Mouse (Mus musculus): ENCODE data around the gene Lypd3. TPM values are rescaled to one million over a fixed set of nuclear protein-coding genes. Genes with fewer than 3 reads are reported as not detected.
"Not testable (repeated sequence)": the region's sequence is repeated elsewhere in the genome, so short reads cannot be mapped to it uniquely, and the experiment has no call there.

Gene Lypd3
- polyA plus RNA-seq, 1 experiment from 2014 or later, result 0.76 TPM

GRCm38 (mm10) chr7:24608561-24608960 is 27.8 kb upstream of the Lypd3 start:
- no peak overlapping the region for H3K4me3 ChIP-seq (ENCODE audit: low read length)

GRCm38 (mm10) chr7:24610144-24610878 is 26.0 kb upstream of the Lypd3 start, which contains the start of gene Phldb3:
TSS of gene Phldb3 (plus strand) at chr7:24610763.
- H3K4me3 ChIP-seq (ENCODE audit: low read length), result peak within 1 kb of the TSS; percentile 45
- H3K9me3 ChIP-seq (ENCODE audit: control insufficient read depth, low read length), result no peaks in the 10 kb centered on the region
- peak; percentile 43 for ATAC-seq (ENCODE audit: low FRiP score, low TSS enrichment)
- 2% methylated on average over 26 of the region's 27 CpGs for WGBS
- H3K27me3 ChIP-seq (ENCODE audit: control insufficient read depth, insufficient read depth, low read length), result peaks cover 40% of the 10 kb centered on the region
- peak within 1 kb of the TSS; percentile 61 for H3K4me2 ChIP-seq (replicated peaks; ENCODE audit: low read depth, low read length)
- peak within 1 kb of the TSS; percentile 34; the same call in 1 of the 2 replicates for H3K9ac ChIP-seq (ENCODE audit: low read depth, low read length)
- no peaks in the 10 kb centered on the region for H3K36me3 ChIP-seq (ENCODE audit: control insufficient read depth, insufficient read depth, low read length)
- no peak within 1 kb of the TSS; the same call in 1 of the 2 replicates for H3K27ac ChIP-seq (ENCODE audit: low read depth, low read length)
- peaks cover 14% of the 10 kb centered on the region; the same call in 1 of the 2 replicates for H3K4me1 ChIP-seq (ENCODE audit: control insufficient read depth, insufficient read depth, low read length)

More at GRCm38 (mm10) chr7:24608561-24608960, 27.8 kb upstream of the Lypd3 start:
- Histone ChIP-seq H3K9me3 (ENCODE audit: control insufficient read depth, low read length) (no peaks in the 10 kb centered on the region), H3K27me3 (ENCODE audit: control insufficient read depth, insufficient read depth, low read length) (peaks cover 39% of the 10 kb centered on the region), H3K4me2 (replicated peaks; ENCODE audit: low read depth, low read length) (no peak overlapping the region), H3K36me3 (ENCODE audit: control insufficient read depth, insufficient read depth, low read length) (no peaks in the 10 kb centered on the region), H3K4me1 (ENCODE audit: control insufficient read depth, insufficient read depth, low read length) (peaks cover 14% of the 10 kb centered on the region; the same call in 1 of the 2 replicates), H3K27ac (ENCODE audit: low read depth, low read length) (no peak overlapping the region), H3K9ac (ENCODE audit: low read depth, low read length) (no peak overlapping the region)
- ATAC-seq (ENCODE audit: low FRiP score, low TSS enrichment), result no peak
- 82% methylated on average over 8 of the region's 8 CpGs for WGBS

GRCm38 (mm10) chr7:24610879-24611494 is 25.4 kb upstream of the Lypd3 start:
- ATAC-seq (ENCODE audit: low FRiP score, low TSS enrichment), result peak; percentile 69
- H3K9me3 ChIP-seq (ENCODE audit: control insufficient read depth, low read length), result no peaks in the 10 kb centered on the region
- peak overlapping the region; percentile 34; the same call in 1 of the 2 replicates for H3K9ac ChIP-seq (ENCODE audit: low read depth, low read length)
- peaks cover 40% of the 10 kb centered on the region for H3K27me3 ChIP-seq (ENCODE audit: control insufficient read depth, insufficient read depth, low read length)
- no peak overlapping the region for H3K27ac ChIP-seq (ENCODE audit: low read depth, low read length)
- WGBS, result under 1% methylated on average over 36 of the region's 36 CpGs
- peak overlapping the region; percentile 61 for H3K4me2 ChIP-seq (replicated peaks; ENCODE audit: low read depth, low read length)
- H3K4me1 ChIP-seq (ENCODE audit: control insufficient read depth, insufficient read depth, low read length), result peaks cover 14% of the 10 kb centered on the region; the same call in 1 of the 2 replicates
- H3K36me3 ChIP-seq (ENCODE audit: control insufficient read depth, insufficient read depth, low read length), result no peaks in the 10 kb centered on the region
- H3K4me3 ChIP-seq (ENCODE audit: low read length), result peak overlapping the region; percentile 45

- no peak for ATAC-seq (ENCODE audit: low FRiP score, low TSS enrichment)
- Histone ChIP-seq H3K27me3 (ENCODE audit: control insufficient read depth, insufficient read depth, low read length) (peaks cover 40% of the 10 kb centered on the region), H3K36me3 (ENCODE audit: control insufficient read depth, insufficient read depth, low read length) (no peaks in the 10 kb centered on the region), H3K4me1 (ENCODE audit: control insufficient read depth, insufficient read depth, low read length) (peaks cover 14% of the 10 kb centered on the region; the same call in 1 of the 2 replicates), H3K4me3 (ENCODE audit: low read length) (peak overlapping the region; percentile 45), H3K27ac (ENCODE audit: low read depth, low read length) (no peak overlapping the region), H3K4me2 (replicated peaks; ENCODE audit: low read depth, low read length) (peak overlapping the region; percentile 61), H3K9me3 (ENCODE audit: control insufficient read depth, low read length) (no peaks in the 10 kb centered on the region), H3K9ac (ENCODE audit: low read depth, low read length) (no peak overlapping the region)
- 18% methylated on average over 7 of the region's 7 CpGs for WGBS
Observed at GRCm38 (mm10) chr7:24611709-24612108, 24.6 kb upstream of the Lypd3 start.

GRCm38 (mm10) chr7:24612308-24612910 is 23.9 kb upstream of the Lypd3 start:
- Histone ChIP-seq H3K9me3 (ENCODE audit: control insufficient read depth, low read length) (no peaks in the 10 kb centered on the region), H3K9ac (ENCODE audit: low read depth, low read length) (no peak overlapping the region), H3K27ac (ENCODE audit: low read depth, low read length) (no peak overlapping the region), H3K4me2 (replicated peaks; ENCODE audit: low read depth, low read length) (peak overlapping the region; percentile 29), H3K36me3 (ENCODE audit: control insufficient read depth, insufficient read depth, low read length) (no peaks in the 10 kb centered on the region), H3K4me3 (ENCODE audit: low read length) (peak overlapping the region; percentile 25), H3K4me1 (ENCODE audit: control insufficient read depth, insufficient read depth, low read length) (peaks cover 14% of the 10 kb centered on the region; the same call in 1 of the 2 replicates), H3K27me3 (ENCODE audit: control insufficient read depth, insufficient read depth, low read length) (peaks cover 40% of the 10 kb centered on the region)
- 2% methylated on average over 27 of the region's 27 CpGs for WGBS
- ATAC-seq (ENCODE audit: low FRiP score, low TSS enrichment), result no peak

GRCm38 (mm10) chr7:24614816-24615215 is 21.5 kb upstream of the Lypd3 start:
- Histone ChIP-seq H3K36me3 (ENCODE audit: control insufficient read depth, insufficient read depth, low read length) (no peaks in the 10 kb centered on the region), H3K9me3 (ENCODE audit: control insufficient read depth, low read length) (no peaks in the 10 kb centered on the region), H3K27ac (ENCODE audit: low read depth, low read length) (no peak overlapping the region), H3K4me3 (ENCODE audit: low read length) (no peak overlapping the region), H3K4me2 (replicated peaks; ENCODE audit: low read depth, low read length) (no peak overlapping the region), H3K9ac (ENCODE audit: low read depth, low read length) (no peak overlapping the region), H3K27me3 (ENCODE audit: control insufficient read depth, insufficient read depth, low read length) (peaks cover 35% of the 10 kb centered on the region), H3K4me1 (ENCODE audit: control insufficient read depth, insufficient read depth, low read length) (peaks cover 14% of the 10 kb centered on the region; the same call in 1 of the 2 replicates)
- ATAC-seq (ENCODE audit: low FRiP score, low TSS enrichment), result no peak
- 76% methylated on average over 13 of the region's 13 CpGs for WGBS

GRCm38 (mm10) chr7:24617763-24618162 is 18.6 kb upstream of the Lypd3 start:
- no peak overlapping the region for H3K4me3 ChIP-seq (ENCODE audit: low read length)
- H3K9me3 ChIP-seq (ENCODE audit: control insufficient read depth, low read length), result 0 out of 2 replicates have a peak, but pooled peaks cover 2% of the 10 kb centered on the region
- no peak for ATAC-seq (ENCODE audit: low FRiP score, low TSS enrichment)
- H3K27ac ChIP-seq (ENCODE audit: low read depth, low read length), result no peak overlapping the region
- WGBS, result 84% methylated on average over 8 of the region's 8 CpGs
- H3K9ac ChIP-seq (ENCODE audit: low read depth, low read length), result no peak overlapping the region
- 0 out of 2 replicates have a peak, but pooled peaks cover 1% of the 10 kb centered on the region for H3K4me1 ChIP-seq (ENCODE audit: control insufficient read depth, insufficient read depth, low read length)
- no peak overlapping the region for H3K4me2 ChIP-seq (replicated peaks; ENCODE audit: low read depth, low read length)
- H3K27me3 ChIP-seq (ENCODE audit: control insufficient read depth, insufficient read depth, low read length), result peaks cover 9% of the 10 kb centered on the region
- H3K36me3 ChIP-seq (ENCODE audit: control insufficient read depth, insufficient read depth, low read length), result no peaks in the 10 kb centered on the region

GRCm38 (mm10) chr7:24618374-24618773 is 18.0 kb upstream of the Lypd3 start:
- H3K4me2 ChIP-seq (replicated peaks; ENCODE audit: low read depth, low read length); H3K9ac ChIP-seq (ENCODE audit: low read depth, low read length); H3K36me3 ChIP-seq (ENCODE audit: control insufficient read depth, insufficient read depth, low read length); H3K9me3 ChIP-seq (ENCODE audit: control insufficient read depth, low read length); H3K27ac ChIP-seq (ENCODE audit: low read depth, low read length); H3K27me3 ChIP-seq (ENCODE audit: control insufficient read depth, insufficient read depth, low read length); H3K4me3 ChIP-seq (ENCODE audit: low read length); H3K4me1 ChIP-seq (ENCODE audit: control insufficient read depth, insufficient read depth, low read length); ATAC-seq (ENCODE audit: low FRiP score, low TSS enrichment): not testable (repeated sequence)
- 90% methylated on average over 8 of the region's 8 CpGs for WGBS
